Mouse (Mus musculus): ENCODE measurements around the gene Smco4. TPM values are rescaled to one million over a fixed set of nuclear protein-coding genes. Genes with fewer than 3 reads are reported as not detected.

Smco4 gene
- polyA plus RNA-seq, 1 experiment = 16.7 TPM

DNA sequence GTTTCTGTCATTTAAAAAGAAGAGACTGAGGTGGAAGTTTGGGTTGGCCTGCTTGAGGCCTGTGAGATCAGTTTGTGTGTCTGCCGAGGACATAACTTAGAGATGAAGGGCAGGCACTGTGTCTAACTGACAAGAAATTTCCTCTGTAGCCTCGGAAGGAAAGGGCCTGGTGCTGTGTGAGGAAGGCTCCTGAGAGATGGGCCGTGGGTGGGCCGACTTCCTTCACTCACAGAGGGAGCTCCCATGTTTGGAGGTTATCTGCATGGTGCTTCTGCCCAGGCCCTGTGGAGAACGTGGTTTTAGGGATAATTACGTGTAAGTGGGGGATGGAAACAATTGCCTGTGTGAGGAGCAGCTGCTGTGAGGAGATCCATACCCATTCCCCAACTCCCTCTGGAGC is 10.6 kb downstream of the Smco4 start:
- peaks cover 12% of the 10 kb centered on the region; the same call in 1 of the 2 replicates for H3K4me1 ChIP-seq (ENCODE audit: control insufficient read depth, insufficient read depth, low read length)
- H3K27ac ChIP-seq (ENCODE audit: insufficient read depth, low read length) = no peak overlapping the region
- H3K4me3 ChIP-seq (ENCODE audit: insufficient read depth, low read length) = no peak overlapping the region
- no peak for TF ChIP-seq CTCF (IDR thresholded peaks at IDR 0.05; ENCODE audit: borderline replicate concordance, insufficient read depth, low read length)
- no peak for TF ChIP-seq POLR2A (IDR thresholded peaks at IDR 0.05; ENCODE audit: low read depth, low read length)

DNA sequence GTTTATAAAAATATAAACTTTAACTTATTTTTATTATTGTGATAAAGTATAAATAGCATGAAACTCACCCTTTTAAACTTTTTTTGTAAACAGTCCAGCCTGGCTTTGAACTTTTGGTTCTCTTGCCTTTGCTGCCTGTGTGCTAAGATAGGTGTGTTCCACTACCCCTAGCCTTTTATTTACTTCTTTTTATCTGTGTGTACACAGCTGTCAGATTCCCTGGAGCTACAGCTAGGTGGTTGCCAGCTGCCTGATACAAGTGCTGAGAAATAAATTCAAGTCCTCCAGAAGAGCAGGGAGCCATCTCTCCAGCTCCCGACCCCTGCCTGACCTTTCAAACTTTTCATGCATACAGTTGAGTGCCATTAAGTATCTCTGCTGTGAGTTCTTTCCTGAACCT is 12.1 kb downstream of the Smco4 start:
- H3K4me3 ChIP-seq (ENCODE audit: insufficient read depth, low read length) = no peak overlapping the region
- H3K4me1 ChIP-seq (ENCODE audit: control insufficient read depth, insufficient read depth, low read length) = peaks cover 12% of the 10 kb centered on the region; the same call in 1 of the 2 replicates
- no peak overlapping the region for H3K27ac ChIP-seq (ENCODE audit: insufficient read depth, low read length)
- TF ChIP-seq POLR2A (IDR thresholded peaks at IDR 0.05; ENCODE audit: low read depth, low read length) (no peak), CTCF (IDR thresholded peaks at IDR 0.05; ENCODE audit: borderline replicate concordance, insufficient read depth, low read length) (no peak)

DNA sequence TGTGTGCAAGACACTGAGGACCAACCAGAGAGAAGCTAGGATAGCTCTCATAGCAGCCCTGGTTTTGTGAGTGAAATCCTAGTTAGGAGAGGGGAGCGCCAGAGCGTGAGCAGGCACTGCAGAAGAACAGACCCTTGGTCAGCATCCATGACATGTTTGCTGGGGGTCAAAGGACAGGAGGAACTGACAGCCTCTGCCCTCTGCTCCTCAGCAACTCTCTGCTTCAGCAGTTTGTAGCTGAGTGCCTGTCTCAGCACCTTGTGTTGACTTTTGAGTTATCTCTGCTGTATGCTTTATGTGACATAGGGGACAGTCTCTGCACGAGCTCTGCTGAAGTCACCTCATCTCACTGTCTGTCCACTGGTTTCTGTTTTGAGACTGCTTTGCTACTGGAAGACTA is 13.6 kb downstream of the Smco4 start:
- H3K4me1 ChIP-seq (ENCODE audit: control insufficient read depth, insufficient read depth, low read length) = peaks cover 12% of the 10 kb centered on the region; the same call in 1 of the 2 replicates
- no peak for TF ChIP-seq POLR2A (IDR thresholded peaks at IDR 0.05; ENCODE audit: low read depth, low read length)
- no peak for TF ChIP-seq CTCF (IDR thresholded peaks at IDR 0.05; ENCODE audit: borderline replicate concordance, insufficient read depth, low read length)
- H3K4me3 ChIP-seq (ENCODE audit: insufficient read depth, low read length) = no peak overlapping the region
- peak overlapping the region; percentile 29; the same call in 1 of the 2 replicates for H3K27ac ChIP-seq (ENCODE audit: insufficient read depth, low read length)

DNA sequence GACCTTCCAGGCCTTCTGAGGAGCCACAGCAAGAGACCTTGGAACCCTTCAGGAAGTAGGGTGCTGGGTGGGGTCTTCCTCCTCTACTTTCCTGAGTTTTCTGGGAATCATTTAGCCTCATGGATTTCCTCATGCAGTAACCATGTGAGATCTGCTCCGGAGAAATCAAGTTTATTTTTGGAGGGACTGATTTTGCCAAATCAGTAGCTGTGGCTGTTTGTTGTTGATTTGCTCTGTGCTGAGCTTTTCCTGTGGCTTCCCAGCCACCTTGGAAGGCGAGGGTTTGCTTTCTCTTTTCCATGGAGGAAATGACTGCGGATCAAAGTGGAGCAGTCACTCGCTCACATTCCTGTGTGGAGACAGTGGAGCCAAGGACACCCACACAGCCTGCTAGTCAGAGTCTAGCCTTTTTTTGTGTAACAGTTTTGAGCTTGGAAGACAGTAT is 14.2 kb downstream of the Smco4 start:
- peak overlapping the region; percentile 29; the same call in 1 of the 2 replicates for H3K27ac ChIP-seq (ENCODE audit: insufficient read depth, low read length)
- peaks cover 12% of the 10 kb centered on the region; the same call in 1 of the 2 replicates for H3K4me1 ChIP-seq (ENCODE audit: control insufficient read depth, insufficient read depth, low read length)
- H3K4me3 ChIP-seq (ENCODE audit: insufficient read depth, low read length) = no peak overlapping the region
- TF ChIP-seq POLR2A (IDR thresholded peaks at IDR 0.05; ENCODE audit: low read depth, low read length) (no peak), CTCF (IDR thresholded peaks at IDR 0.05; ENCODE audit: borderline replicate concordance, insufficient read depth, low read length) (no peak)

DNA sequence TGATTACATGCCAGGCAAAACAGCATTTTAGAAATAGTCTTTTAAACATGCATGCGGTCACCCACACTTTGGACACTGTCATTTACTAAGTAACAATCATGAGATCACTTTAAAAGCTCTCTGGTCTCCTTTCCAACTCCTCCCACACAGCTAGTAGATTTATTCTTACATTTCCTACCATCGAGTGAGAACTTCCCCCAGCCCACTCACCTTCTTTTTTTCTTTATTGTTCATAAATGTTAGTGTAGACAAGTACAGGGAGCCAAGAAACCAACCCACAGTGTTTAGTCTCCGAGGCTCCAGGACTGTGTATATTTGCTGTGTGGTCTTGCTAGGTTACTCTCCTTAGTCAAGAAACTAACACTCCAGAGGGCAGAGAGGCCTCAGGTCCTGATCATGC is 16.1 kb downstream of the Smco4 start:
- Histone ChIP-seq H3K27ac (ENCODE audit: insufficient read depth, low read length) (no peak overlapping the region), H3K4me3 (ENCODE audit: insufficient read depth, low read length) (no peak overlapping the region), H3K4me1 (ENCODE audit: control insufficient read depth, insufficient read depth, low read length) (peaks cover 12% of the 10 kb centered on the region; the same call in 1 of the 2 replicates)
- no peak for TF ChIP-seq POLR2A (IDR thresholded peaks at IDR 0.05; ENCODE audit: low read depth, low read length)
- TF ChIP-seq CTCF (IDR thresholded peaks at IDR 0.05; ENCODE audit: borderline replicate concordance, insufficient read depth, low read length) = no peak

DNA sequence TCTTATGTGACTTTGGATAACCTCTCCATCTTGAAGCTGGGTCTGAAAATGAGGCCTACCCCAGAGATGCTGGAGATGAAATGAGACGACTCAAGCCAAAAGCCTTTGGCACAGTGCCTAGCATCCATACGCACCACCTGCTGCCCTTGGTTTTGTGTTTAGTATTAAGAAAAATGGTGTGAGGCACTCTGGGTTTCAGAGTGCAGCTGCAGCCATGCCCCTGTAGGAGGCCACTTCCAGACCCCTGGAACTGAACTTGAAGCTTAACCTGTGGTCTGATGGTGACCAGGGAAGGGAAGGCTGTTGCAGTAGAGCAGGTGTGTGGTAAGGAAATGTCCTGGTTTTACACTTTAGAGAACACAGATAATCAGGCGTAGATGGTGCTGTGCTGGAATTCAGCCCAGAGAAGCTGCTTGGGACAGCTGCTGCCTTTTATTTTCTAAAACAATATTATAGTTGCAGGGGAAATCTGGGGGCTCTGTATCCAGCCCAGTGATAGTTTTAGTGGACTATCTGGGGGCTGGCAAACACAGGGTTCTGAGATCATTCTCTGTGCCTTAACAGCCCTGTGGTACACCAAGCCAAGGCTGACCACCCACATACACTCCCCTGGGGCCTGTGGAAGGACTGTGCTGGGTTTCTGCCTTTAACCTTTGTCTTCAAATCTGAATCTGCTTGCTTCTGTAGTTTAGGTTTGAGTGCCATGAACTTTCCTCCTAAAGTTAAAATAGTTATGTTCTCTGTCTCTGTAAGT is 17.5 kb downstream of the Smco4 start:
- Histone ChIP-seq H3K27ac (ENCODE audit: insufficient read depth, low read length) (no peak overlapping the region), H3K4me1 (ENCODE audit: control insufficient read depth, insufficient read depth, low read length) (peaks cover 12% of the 10 kb centered on the region; the same call in 1 of the 2 replicates), H3K4me3 (ENCODE audit: insufficient read depth, low read length) (no peak overlapping the region)
- TF ChIP-seq CTCF (IDR thresholded peaks at IDR 0.05; ENCODE audit: borderline replicate concordance, insufficient read depth, low read length) = no peak
- TF ChIP-seq POLR2A (IDR thresholded peaks at IDR 0.05; ENCODE audit: low read depth, low read length) = no peak

DNA sequence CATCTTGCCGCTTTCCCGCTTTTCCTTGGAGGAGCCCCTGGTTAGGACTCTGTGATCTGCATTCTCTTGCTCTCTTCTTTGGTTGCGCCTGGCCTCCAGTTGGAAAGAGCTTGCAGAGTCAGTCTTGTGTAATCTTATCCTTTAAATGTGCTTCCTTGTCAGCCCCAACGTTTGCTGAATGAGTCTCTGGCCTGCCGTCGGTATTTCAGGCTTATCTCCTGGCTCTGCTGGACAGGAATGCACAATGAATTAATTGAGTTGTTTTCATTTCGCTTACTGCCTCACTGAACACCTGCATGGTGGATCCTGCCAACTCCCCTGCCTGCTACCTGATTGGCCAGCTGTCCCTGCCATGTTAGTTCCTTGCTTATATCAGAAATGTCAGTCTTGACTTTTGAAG is 19.7 kb downstream of the Smco4 start:
- Histone ChIP-seq H3K27ac (ENCODE audit: insufficient read depth, low read length) (no peak overlapping the region), H3K4me1 (ENCODE audit: control insufficient read depth, insufficient read depth, low read length) (0 out of 2 replicates have a peak, but pooled peaks cover under 1% of the 10 kb centered on the region), H3K4me3 (ENCODE audit: insufficient read depth, low read length) (no peak overlapping the region)
- no peak for TF ChIP-seq CTCF (IDR thresholded peaks at IDR 0.05; ENCODE audit: borderline replicate concordance, insufficient read depth, low read length)
- TF ChIP-seq POLR2A (IDR thresholded peaks at IDR 0.05; ENCODE audit: low read depth, low read length) = no peak

DNA sequence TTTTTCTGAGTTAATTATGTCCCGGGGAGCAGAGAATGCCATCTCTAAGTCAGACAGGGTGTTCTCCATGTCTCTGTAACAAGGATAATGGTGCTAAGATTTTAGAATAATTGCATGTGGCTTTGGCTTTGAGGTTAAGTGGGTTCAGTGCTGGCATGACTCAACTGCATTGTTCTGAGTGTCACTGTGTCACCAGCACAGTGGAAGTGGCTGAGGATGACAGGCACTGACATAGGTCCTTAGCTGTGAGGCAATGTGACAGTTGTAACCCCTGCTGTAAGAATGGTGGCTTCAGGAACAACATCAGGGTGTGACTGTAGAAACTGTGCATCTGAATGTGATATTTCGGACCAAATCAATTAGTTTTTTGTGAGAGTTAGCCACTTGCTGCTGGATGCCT is 22.8 kb downstream of the Smco4 start:
- H3K4me3 ChIP-seq (ENCODE audit: insufficient read depth, low read length) = no peak overlapping the region
- no peaks in the 10 kb centered on the region for H3K4me1 ChIP-seq (ENCODE audit: control insufficient read depth, insufficient read depth, low read length)
- TF ChIP-seq CTCF (IDR thresholded peaks at IDR 0.05; ENCODE audit: borderline replicate concordance, insufficient read depth, low read length) (no peak), POLR2A (IDR thresholded peaks at IDR 0.05; ENCODE audit: low read depth, low read length) (no peak)
- no peak overlapping the region for H3K27ac ChIP-seq (ENCODE audit: insufficient read depth, low read length)

DNA sequence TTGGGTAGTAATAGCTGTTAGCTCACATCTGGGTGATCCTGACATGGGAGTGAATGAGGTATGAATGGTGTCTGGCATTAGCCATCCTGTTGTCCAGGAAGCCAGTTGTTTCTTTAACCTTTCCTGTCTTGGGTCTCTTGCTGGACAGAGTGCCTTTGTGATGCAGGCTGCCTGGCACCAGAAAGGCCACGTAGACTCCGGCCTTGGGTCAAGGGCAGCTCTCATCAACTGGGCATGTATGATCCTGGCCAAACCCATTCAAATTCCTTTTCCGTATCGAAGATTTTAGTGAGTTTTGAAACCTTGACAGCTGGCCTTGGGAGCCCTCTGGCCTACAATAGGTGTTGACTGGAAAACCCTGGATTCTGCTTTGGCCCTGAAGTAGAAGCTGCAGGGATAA is 24.7 kb downstream of the Smco4 start:
- Histone ChIP-seq H3K4me1 (ENCODE audit: control insufficient read depth, insufficient read depth, low read length) (no peaks in the 10 kb centered on the region), H3K4me3 (ENCODE audit: insufficient read depth, low read length) (no peak overlapping the region), H3K27ac (ENCODE audit: insufficient read depth, low read length) (no peak overlapping the region)
- TF ChIP-seq CTCF (IDR thresholded peaks at IDR 0.05; ENCODE audit: borderline replicate concordance, insufficient read depth, low read length) = no peak
- TF ChIP-seq POLR2A (IDR thresholded peaks at IDR 0.05; ENCODE audit: low read depth, low read length) = no peak

DNA sequence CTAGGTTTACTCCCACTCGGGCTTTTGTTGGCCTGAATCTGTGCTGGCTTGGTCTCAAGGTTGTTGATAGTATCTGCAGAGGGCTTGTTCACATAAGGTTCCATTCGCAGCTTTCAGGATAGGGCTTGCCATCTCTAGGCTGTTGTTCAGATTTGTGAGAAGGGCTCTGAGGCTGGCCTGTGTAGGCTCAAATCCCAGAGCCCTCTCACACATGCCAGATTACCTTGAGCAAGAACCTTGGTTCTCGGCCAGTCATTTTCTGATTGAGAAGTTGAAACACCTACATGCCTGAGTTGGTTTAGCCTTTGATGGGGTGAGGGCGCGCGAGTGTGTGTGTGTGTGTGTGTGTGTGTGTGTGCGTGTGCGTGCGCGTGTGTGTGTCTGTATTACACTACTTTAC is 29.1 kb downstream of the Smco4 start:
- no peak overlapping the region for H3K4me3 ChIP-seq (ENCODE audit: insufficient read depth, low read length)
- no peak overlapping the region for H3K27ac ChIP-seq (ENCODE audit: insufficient read depth, low read length)
- no peak for TF ChIP-seq POLR2A (IDR thresholded peaks at IDR 0.05; ENCODE audit: low read depth, low read length)
- no peak for TF ChIP-seq CTCF (IDR thresholded peaks at IDR 0.05; ENCODE audit: borderline replicate concordance, insufficient read depth, low read length)
- H3K4me1 ChIP-seq (ENCODE audit: control insufficient read depth, insufficient read depth, low read length) = no peaks in the 10 kb centered on the region
